Mouse (Mus musculus) CH12.LX (cell line): ENCODE results near the gene Ptges.

Experiments
- BHLHE40 ChIP-seq: IDR thresholded peaks from 2 replicates; pipeline ENCODE4 v1.6.1; 2011; ENCODE audit warnings: mild to moderate bottlenecking, low read depth, low read length, improper control_type of control experiment
- CHD1 ChIP-seq: IDR thresholded peaks from 2 replicates; pipeline ENCODE4 v1.6.1; 2012; ENCODE audit warnings: low read depth, low read length, improper control_type of control experiment, inconsistent platforms
- CTCF ChIP-seq, 2 experiments: IDR thresholded peaks in 1 of 2; conservative IDR thresholded peaks in 1 of 2; 2 replicates each; pipeline ENCODE4 v1.5.1; 2011 to 2012; ENCODE audit warnings: low read depth in 2 of 2, low read length in 2 of 2, improper control_type of control experiment in 1 of 2, inconsistent platforms in 1 of 2, mild to moderate bottlenecking in 1 of 2, moderate library complexity in 1 of 2
- EP300 ChIP-seq: IDR thresholded peaks from 2 replicates; pipeline ENCODE4 v1.6.1; 2011; ENCODE audit warnings: low read length, improper control_type of control experiment
- JUND ChIP-seq: conservative IDR thresholded peaks from 2 replicates; pipeline ENCODE4 v1.6.1; 2011; ENCODE audit warnings: low read depth, low read length, improper control_type of control experiment
- MAFK ChIP-seq: IDR thresholded peaks from 2 replicates; pipeline ENCODE4 v1.6.1; 2011; ENCODE audit warnings: low read length, improper control_type of control experiment; ENCODE audit not compliant: insufficient replicate concordance
- MAZ ChIP-seq: IDR thresholded peaks from 2 replicates; pipeline ENCODE4 v1.6.1; 2012; ENCODE audit warnings: low read depth, mild to moderate bottlenecking, inconsistent platforms, low read length, improper control_type of control experiment, moderate library complexity
- MYC ChIP-seq: IDR thresholded peaks from 2 replicates; pipeline ENCODE4 v1.6.1; 2011; ENCODE audit warnings: low read depth, mild to moderate bottlenecking, improper control_type of control experiment, low read length
- NELFE ChIP-seq: IDR thresholded peaks from 2 replicates; pipeline ENCODE4 v1.6.1; 2011; ENCODE audit warnings: low read depth, low read length, improper control_type of control experiment
- POLR2A ChIP-seq: IDR thresholded peaks from 2 replicates; pipeline ENCODE4 v1.6.1; 2011; ENCODE audit warnings: low read depth, mild to moderate bottlenecking, improper control_type of control experiment, low read length
- TBP ChIP-seq: conservative IDR thresholded peaks from 2 replicates; pipeline ENCODE4 v1.6.1; 2011; ENCODE audit warnings: low read depth, low read length, improper control_type of control experiment
- TCF12 ChIP-seq: IDR thresholded peaks from 2 replicates; pipeline ENCODE4 v1.6.1; 2014; ENCODE audit warnings: low read depth, mild to moderate bottlenecking, inconsistent platforms, low read length, improper control_type of control experiment
- USF2 ChIP-seq: conservative IDR thresholded peaks from 2 replicates; pipeline ENCODE4 v1.6.1; 2011; ENCODE audit warnings: low read depth, low read length, improper control_type of control experiment

- TF ChIP-seq JUND (no peak), POLR2A (no peak), MAFK (peak; percentile 79; the same call in 1 of the 2 replicates), CTCF (conservative IDR thresholded peaks at IDR 0.05 in 1 of 2, IDR thresholded peaks at IDR 0.05 in 1 of 2; ENCODE audit: low read depth in 2 of 2, low read length in 2 of 2) (no peak), TBP (no peak), USF2 (no peak), CHD1 (no peak), MYC (no peak), NELFE (no peak), TCF12 (no peak), BHLHE40 (no peak), MAZ (no peak), EP300 (no peak)
These were observed 3.4 kb upstream of the Ptges start for GRCm38 (mm10) chr2:30933032-30933431.
